Mouse (Mus musculus): ENCODE results near the gene Gm7356. TPM values are rescaled to one million over a fixed set of nuclear protein-coding genes. Genes with fewer than 3 reads are reported as not detected.
"Not testable (repeated sequence)": the region's sequence is repeated elsewhere in the genome, so short reads cannot be mapped to it uniquely, and the experiment has no call there.

Gm7356 gene
- not detected in 2 replicates for polyA plus RNA-seq (2014; fragmentation: Nextera tagmentation; extraction: Ambion mirVana)

GRCm38 (mm10) chr17:14003604-14004003, at the start of gene Gm7356:
Gene Gm7356, minus strand, starts transcription at chr17:14003704.
- not testable (repeated sequence) for H3K9ac ChIP-seq (ENCODE audit: low read length); H3K27ac ChIP-seq (replicated peaks; ENCODE audit: low read depth, low read length); H3K4me1 ChIP-seq (ENCODE audit: control insufficient read depth, insufficient read depth, low read length); H3K9me3 ChIP-seq (ENCODE audit: control insufficient read depth, low read length); ATAC-seq (ENCODE audit: insufficient number of reproducible peaks, low FRiP score, low TSS enrichment, low read depth); H3K4me2 ChIP-seq (ENCODE audit: low read depth, severe bottlenecking); H3K27me3 ChIP-seq (ENCODE audit: control insufficient read depth, insufficient read depth, low read length); H3K36me3 ChIP-seq (ENCODE audit: control insufficient read depth, insufficient read depth, low read length); H3K4me3 ChIP-seq (ENCODE audit: low read depth, low read length); DNase-seq (ENCODE audit: low spot score)
- 81% methylated on average over 3 of the region's 4 CpGs for WGBS

GRCm38 (mm10) chr17:14041880-14042279, 38.4 kb upstream of the Gm7356 start:
- H3K27ac ChIP-seq (replicated peaks; ENCODE audit: low read depth, low read length); H3K9ac ChIP-seq (ENCODE audit: low read length); H3K9me3 ChIP-seq (ENCODE audit: control insufficient read depth, low read length); DNase-seq (ENCODE audit: low spot score); H3K4me2 ChIP-seq (ENCODE audit: low read depth, severe bottlenecking); H3K4me3 ChIP-seq (ENCODE audit: low read depth, low read length); H3K4me1 ChIP-seq (ENCODE audit: control insufficient read depth, insufficient read depth, low read length); ATAC-seq (ENCODE audit: insufficient number of reproducible peaks, low FRiP score, low TSS enrichment, low read depth); H3K36me3 ChIP-seq (ENCODE audit: control insufficient read depth, insufficient read depth, low read length); H3K27me3 ChIP-seq (ENCODE audit: control insufficient read depth, insufficient read depth, low read length): not testable (repeated sequence)
- 62% methylated on average over 1 of the region's 2 CpGs for WGBS

DNA sequence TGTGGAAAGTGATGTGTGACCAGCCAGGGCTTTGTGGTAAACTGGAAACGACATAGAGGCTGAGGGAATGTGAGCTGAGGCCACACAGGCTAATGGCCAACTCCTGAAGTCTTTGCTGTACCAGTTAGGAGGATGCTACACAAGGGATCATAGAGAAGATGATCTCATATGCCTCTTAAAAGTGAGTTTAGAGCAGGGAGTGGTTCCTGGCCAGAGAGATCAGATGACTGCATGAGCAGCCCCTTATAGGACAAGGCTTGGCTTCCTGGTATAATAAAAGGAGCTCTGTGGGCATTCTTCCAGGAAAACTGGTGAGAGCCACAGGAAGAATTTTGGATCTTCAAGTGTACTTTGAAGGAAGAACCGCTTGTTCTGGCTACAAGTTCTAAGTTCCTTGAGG, 33.5 kb upstream of the Gm7356 start:
- WGBS, result 72% methylated on average over 1 of the region's 2 CpGs
- not testable (repeated sequence) for H3K9me3 ChIP-seq (ENCODE audit: control insufficient read depth, low read length); ATAC-seq (ENCODE audit: insufficient number of reproducible peaks, low FRiP score, low TSS enrichment, low read depth); H3K4me1 ChIP-seq (ENCODE audit: control insufficient read depth, insufficient read depth, low read length); DNase-seq (ENCODE audit: low spot score); H3K4me2 ChIP-seq (ENCODE audit: low read depth, severe bottlenecking); H3K9ac ChIP-seq (ENCODE audit: low read length); H3K36me3 ChIP-seq (ENCODE audit: control insufficient read depth, insufficient read depth, low read length); H3K4me3 ChIP-seq (ENCODE audit: low read depth, low read length); H3K27ac ChIP-seq (replicated peaks; ENCODE audit: low read depth, low read length); H3K27me3 ChIP-seq (ENCODE audit: control insufficient read depth, insufficient read depth, low read length)

DNA sequence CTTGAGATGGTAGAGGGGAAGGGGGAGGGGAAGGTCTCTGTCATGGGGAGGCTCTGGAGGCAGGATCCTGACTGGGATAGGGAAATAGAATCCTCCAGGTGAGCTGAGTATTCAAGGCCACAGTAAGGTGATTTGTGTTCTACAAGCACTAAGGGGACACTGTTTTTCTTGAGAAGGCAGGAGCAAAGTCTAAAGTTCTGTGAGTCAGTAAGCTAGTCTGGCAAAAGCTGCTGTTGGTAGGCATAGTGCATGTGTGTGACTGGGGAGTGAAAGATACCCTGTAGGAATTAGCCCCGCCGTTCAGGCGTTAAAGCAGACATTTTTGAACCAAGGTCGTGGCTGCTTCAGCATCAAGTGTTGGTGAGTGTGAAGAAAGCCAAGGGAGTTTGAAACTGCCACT, 32.6 kb upstream of the Gm7356 start:
- H3K4me1 ChIP-seq (ENCODE audit: control insufficient read depth, insufficient read depth, low read length), result not testable (repeated sequence)

DNA sequence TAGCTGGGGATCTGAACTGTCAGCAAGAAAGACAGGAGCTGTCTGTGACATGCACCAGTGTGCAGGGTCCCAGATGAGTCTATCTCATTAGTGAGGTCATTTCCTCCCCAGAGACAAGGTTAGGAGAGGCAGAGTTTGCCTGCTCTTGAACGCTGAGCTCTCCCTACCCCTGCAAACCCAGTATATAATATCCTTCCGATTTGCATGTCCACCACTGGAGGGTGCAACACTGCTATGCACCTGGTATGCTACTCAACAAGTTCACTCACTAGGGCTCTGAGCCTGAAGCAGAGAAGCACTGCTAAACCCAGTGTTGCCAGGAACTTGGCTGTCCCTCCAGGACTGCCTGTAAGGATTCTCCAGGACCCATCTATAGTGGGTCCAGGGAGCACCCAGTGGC, 10.1 kb downstream of the Gm7356 start:
- H3K27me3 ChIP-seq (ENCODE audit: control insufficient read depth, insufficient read depth, low read length); ATAC-seq (ENCODE audit: insufficient number of reproducible peaks, low FRiP score, low TSS enrichment, low read depth); DNase-seq (ENCODE audit: low spot score); H3K9ac ChIP-seq (ENCODE audit: low read length); H3K9me3 ChIP-seq (ENCODE audit: control insufficient read depth, low read length); H3K36me3 ChIP-seq (ENCODE audit: control insufficient read depth, insufficient read depth, low read length); H3K27ac ChIP-seq (replicated peaks; ENCODE audit: low read depth, low read length); H3K4me2 ChIP-seq (ENCODE audit: low read depth, severe bottlenecking); H3K4me1 ChIP-seq (ENCODE audit: control insufficient read depth, insufficient read depth, low read length); H3K4me3 ChIP-seq (ENCODE audit: low read depth, low read length): not testable (repeated sequence)
- 66% methylated on average over 2 of the region's 2 CpGs for WGBS

More for the DNA sequence above, 32.6 kb upstream of the Gm7356 start:
- WGBS, result 80% methylated on average over 4 of the region's 4 CpGs
- DNase-seq (ENCODE audit: low spot score); H3K27ac ChIP-seq (replicated peaks; ENCODE audit: low read depth, low read length); H3K9ac ChIP-seq (ENCODE audit: low read length); H3K4me2 ChIP-seq (ENCODE audit: low read depth, severe bottlenecking); ATAC-seq (ENCODE audit: insufficient number of reproducible peaks, low FRiP score, low TSS enrichment, low read depth); H3K27me3 ChIP-seq (ENCODE audit: control insufficient read depth, insufficient read depth, low read length); H3K4me3 ChIP-seq (ENCODE audit: low read depth, low read length); H3K9me3 ChIP-seq (ENCODE audit: control insufficient read depth, low read length); H3K36me3 ChIP-seq (ENCODE audit: control insufficient read depth, insufficient read depth, low read length): not testable (repeated sequence)

DNA sequence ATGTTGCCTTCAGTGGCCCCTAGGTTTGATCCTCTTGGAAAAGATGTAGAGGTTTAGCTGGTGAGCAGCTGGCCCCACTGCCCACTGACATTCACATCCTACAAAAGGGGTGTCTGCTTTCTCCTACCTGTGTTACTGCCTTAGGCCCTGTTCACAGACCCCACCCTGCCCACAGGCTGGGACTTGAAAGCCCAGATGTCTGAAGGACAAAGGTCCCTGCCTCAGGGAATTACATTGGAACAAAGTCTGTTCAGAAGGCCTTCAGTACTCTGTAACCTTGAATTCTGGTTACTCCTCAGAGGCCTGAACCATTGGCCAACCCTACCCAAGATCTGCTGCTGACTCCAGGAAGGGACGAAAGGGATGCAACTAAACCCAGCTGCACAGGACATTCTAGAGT, 15.8 kb downstream of the Gm7356 start:
- DNase-seq (ENCODE audit: low spot score), result no peak
- Histone ChIP-seq H3K27me3 (ENCODE audit: control insufficient read depth, insufficient read depth, low read length) (no peaks in the 10 kb centered on the region), H3K36me3 (ENCODE audit: control insufficient read depth, insufficient read depth, low read length) (no peaks in the 10 kb centered on the region), H3K27ac (replicated peaks; ENCODE audit: low read depth, low read length) (no peak overlapping the region), H3K4me3 (ENCODE audit: low read depth, low read length) (no peak overlapping the region), H3K9me3 (ENCODE audit: control insufficient read depth, low read length) (no peaks in the 10 kb centered on the region), H3K4me1 (ENCODE audit: control insufficient read depth, insufficient read depth, low read length) (no peaks in the 10 kb centered on the region), H3K4me2 (ENCODE audit: low read depth, severe bottlenecking) (no peak overlapping the region), H3K9ac (ENCODE audit: low read length) (no peak overlapping the region)
- ATAC-seq (ENCODE audit: insufficient number of reproducible peaks, low FRiP score, low TSS enrichment, low read depth), result no peak
- 88% methylated on average over 1 of the region's 1 CpGs for WGBS

DNA sequence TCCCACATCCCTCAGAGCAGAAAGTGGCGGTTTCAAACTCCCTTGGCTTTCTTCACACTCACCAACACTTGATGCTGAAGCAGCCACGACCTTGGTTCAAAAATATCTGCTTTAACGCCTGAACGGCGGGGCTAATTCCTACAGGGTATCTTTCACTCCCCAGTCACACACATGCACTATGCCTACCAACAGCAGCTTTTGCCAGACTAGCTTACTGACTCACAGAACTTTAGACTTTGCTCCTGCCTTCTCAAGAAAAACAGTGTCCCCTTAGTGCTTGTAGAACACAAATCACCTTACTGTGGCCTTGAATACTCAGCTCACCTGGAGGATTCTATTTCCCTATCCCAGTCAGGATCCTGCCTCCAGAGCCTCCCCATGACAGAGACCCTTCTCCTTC, 32.7 kb downstream of the Gm7356 start:
- H3K4me2 ChIP-seq (ENCODE audit: low read depth, severe bottlenecking); H3K4me3 ChIP-seq (ENCODE audit: low read depth, low read length); DNase-seq (ENCODE audit: low spot score); H3K9ac ChIP-seq (ENCODE audit: low read length); H3K4me1 ChIP-seq (ENCODE audit: control insufficient read depth, insufficient read depth, low read length); H3K27ac ChIP-seq (replicated peaks; ENCODE audit: low read depth, low read length); H3K9me3 ChIP-seq (ENCODE audit: control insufficient read depth, low read length); H3K36me3 ChIP-seq (ENCODE audit: control insufficient read depth, insufficient read depth, low read length); ATAC-seq (ENCODE audit: insufficient number of reproducible peaks, low FRiP score, low TSS enrichment, low read depth); H3K27me3 ChIP-seq (ENCODE audit: control insufficient read depth, insufficient read depth, low read length): not testable (repeated sequence)
- 85% methylated on average over 5 of the region's 5 CpGs for whole genome bisulfite sequencing

DNA sequence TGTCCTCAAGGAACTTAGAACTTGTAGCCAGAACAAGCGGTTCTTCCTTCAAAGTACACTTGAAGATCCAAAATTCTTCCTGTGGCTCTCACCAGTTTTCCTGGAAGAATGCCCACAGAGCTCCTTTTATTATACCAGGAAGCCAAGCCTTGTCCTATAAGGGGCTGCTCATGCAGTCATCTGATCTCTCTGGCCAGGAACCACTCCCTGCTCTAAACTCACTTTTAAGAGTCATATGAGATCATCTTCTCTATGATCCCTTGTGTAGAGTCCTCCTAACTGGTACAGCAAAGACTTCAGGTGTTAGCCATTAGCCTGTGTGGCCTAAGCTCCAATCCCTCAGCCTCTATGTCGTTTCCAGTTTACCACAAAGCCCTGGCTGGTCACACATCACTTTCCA, 33.6 kb downstream of the Gm7356 start:
- H3K4me3 ChIP-seq (ENCODE audit: low read depth, low read length); H3K4me1 ChIP-seq (ENCODE audit: control insufficient read depth, insufficient read depth, low read length); H3K4me2 ChIP-seq (ENCODE audit: low read depth, severe bottlenecking); H3K9me3 ChIP-seq (ENCODE audit: control insufficient read depth, low read length); H3K36me3 ChIP-seq (ENCODE audit: control insufficient read depth, insufficient read depth, low read length); H3K27me3 ChIP-seq (ENCODE audit: control insufficient read depth, insufficient read depth, low read length); DNase-seq (ENCODE audit: low spot score); ATAC-seq (ENCODE audit: insufficient number of reproducible peaks, low FRiP score, low TSS enrichment, low read depth); H3K27ac ChIP-seq (replicated peaks; ENCODE audit: low read depth, low read length); H3K9ac ChIP-seq (ENCODE audit: low read length): not testable (repeated sequence)
- WGBS, result 85% methylated on average over 1 of the region's 2 CpGs

GRCm38 (mm10) chr17:13965048-13965447, 38.5 kb downstream of the Gm7356 start:
- not testable (repeated sequence) for H3K36me3 ChIP-seq (ENCODE audit: control insufficient read depth, insufficient read depth, low read length); H3K4me1 ChIP-seq (ENCODE audit: control insufficient read depth, insufficient read depth, low read length); H3K27me3 ChIP-seq (ENCODE audit: control insufficient read depth, insufficient read depth, low read length); H3K27ac ChIP-seq (replicated peaks; ENCODE audit: low read depth, low read length); H3K4me2 ChIP-seq (ENCODE audit: low read depth, severe bottlenecking); H3K4me3 ChIP-seq (ENCODE audit: low read depth, low read length); ATAC-seq (ENCODE audit: insufficient number of reproducible peaks, low FRiP score, low TSS enrichment, low read depth); H3K9ac ChIP-seq (ENCODE audit: low read length); H3K9me3 ChIP-seq (ENCODE audit: control insufficient read depth, low read length); DNase-seq (ENCODE audit: low spot score)
- 40% methylated on average over 1 of the region's 2 CpGs for WGBS
